Mouse (Mus musculus) liver, postnatal 0 days (tissue): Measurements from ENCODE around the gene Bpi.

Experiments used
- CTCF ChIP-seq: sonication (generic); IDR thresholded peaks from 2 replicates; pipeline ENCODE4 v1.5.1; 2016; ENCODE audit warnings: antibody characterized with exemption, low read depth
- EP300 ChIP-seq: IDR thresholded peaks from 2 replicates; pipeline ENCODE4 v1.6.1; 2016; ENCODE audit warnings: antibody characterized with exemption, low read depth, mild to moderate bottlenecking

- TF ChIP-seq CTCF (no peak), EP300 (no peak)
Measured at GRCm38 (mm10) chr2:158232414-158232813, 25.5 kb upstream of the Bpi start.
